Mouse (Mus musculus) CH12.LX (cell line): ENCODE results near the gene Ccdc51.

Source experiments
- EP300 ChIP-seq: IDR thresholded peaks from 2 replicates; pipeline ENCODE4 v1.6.1; 2011; ENCODE audit warnings: low read length, improper control_type of control experiment
- IRF4 ChIP-seq: IDR thresholded peaks from 2 replicates; pipeline ENCODE4 v1.6.1; 2014; ENCODE audit warnings: low read depth, mild to moderate bottlenecking, inconsistent platforms, low read length, improper control_type of control experiment
- POLR2A ChIP-seq: IDR thresholded peaks from 2 replicates; pipeline ENCODE4 v1.6.1; 2011; ENCODE audit warnings: low read depth, mild to moderate bottlenecking, improper control_type of control experiment, low read length

- no peak for TF ChIP-seq POLR2A
- no peak for TF ChIP-seq EP300
- TF ChIP-seq IRF4 = no peak
These were observed 38.7 kb downstream of the Ccdc51 start for GRCm38 (mm10) chr9:109120956-109121355.
